Mouse (Mus musculus): ENCODE measurements around the gene Gng8.

Gene Gng8

DNA sequence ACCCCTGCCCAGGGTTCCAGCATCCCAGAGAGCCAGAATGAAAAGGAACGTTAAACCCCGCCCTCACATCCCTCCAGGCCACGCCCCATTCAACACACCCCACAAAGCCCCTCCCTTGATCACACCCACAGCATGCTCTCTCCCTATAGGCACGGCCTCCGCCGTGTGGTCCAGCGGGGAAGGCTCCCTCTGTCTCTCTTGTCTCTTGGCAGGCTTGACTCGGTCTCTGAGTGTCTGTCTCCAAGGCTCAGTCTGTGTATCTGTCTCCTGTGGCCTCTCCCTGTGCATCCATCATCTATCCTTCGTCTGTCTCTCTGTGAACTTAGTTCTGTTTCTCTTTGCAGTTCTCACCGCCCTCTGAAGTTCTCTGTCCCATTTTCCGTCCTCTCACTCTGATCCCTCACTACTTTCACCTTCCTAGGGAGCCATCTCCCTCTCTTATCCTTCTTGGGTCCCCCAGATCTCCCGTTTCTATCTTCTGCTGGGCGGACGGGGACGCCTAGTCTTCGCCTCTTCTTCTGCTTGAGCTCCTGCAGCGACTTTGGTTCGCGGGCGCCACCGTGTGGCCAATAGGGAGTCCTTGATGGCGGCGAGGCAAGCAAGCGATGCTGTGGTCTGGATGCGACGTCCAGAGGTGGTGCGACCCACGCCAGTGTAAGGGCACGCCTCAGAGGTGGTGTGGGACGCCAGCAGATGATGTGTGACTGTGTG is at the start of gene Gng8:
Gng8 (plus strand) TSS at position 146 of the 711 bp plus-strand sequence.
- DNase-seq, result peak; percentile 89

DNA sequence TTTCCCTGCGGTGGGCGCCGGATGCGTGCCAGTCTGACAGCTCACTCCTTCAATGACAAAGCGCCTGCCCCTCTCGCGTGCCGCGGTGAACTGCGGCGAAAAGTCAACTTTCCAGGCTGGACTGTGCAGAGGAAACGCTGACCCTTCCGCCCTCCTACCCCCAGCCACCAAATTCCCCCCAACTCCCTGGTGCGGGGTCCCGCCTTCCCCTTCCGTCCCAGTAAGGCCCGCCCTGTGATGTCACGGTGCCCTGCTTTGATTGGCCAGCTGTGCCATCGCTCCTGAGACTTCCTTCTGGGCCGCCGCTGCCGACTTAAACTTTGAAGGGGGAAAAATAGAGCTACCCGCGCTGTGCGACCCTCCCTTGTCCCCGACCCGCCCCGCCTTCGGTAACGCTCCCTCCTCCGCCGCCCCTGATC is 48.9 kb upstream of the Gng8 start, which contains the start of gene Prkd2:
Prkd2 (plus strand) TSS at position 258 of the 419 bp plus-strand sequence.
- DNase-seq, result peak; percentile 95

DNA sequence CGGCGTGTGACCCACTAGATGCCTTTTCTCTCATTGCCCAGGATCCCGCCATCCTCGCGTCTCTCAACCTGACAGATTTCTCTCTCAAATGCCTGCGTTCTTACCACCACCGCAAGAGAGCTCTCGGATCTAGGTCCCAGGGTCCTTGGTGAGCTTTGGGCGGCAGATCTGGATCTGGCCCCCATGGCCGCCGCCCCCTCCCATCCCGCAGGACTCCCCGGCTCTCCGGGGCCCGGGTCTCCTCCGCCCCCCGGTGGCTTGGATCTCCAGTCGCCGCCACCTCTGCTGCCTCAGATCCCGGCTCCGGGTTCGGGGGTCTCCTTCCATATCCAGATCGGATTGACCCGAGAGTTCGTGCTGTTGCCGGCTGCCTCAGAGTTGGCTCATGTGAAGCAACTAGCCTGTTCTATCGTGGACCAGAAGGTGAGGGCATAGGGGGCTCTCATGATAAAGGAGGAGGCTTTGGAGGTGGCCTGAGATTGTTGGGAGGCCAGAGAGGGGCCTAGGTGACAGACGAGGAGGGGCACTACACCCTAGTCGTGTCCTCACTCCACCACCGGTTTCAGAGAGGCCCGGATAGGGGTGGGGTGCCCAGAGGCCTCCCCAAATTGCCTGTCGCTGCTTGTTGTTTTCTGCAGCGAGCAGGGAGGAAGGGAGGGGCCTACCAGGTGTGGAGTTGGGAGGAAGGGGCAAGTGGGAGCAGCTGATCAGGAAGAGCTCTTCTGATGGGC is 48.0 kb upstream of the Gng8 start:
- DNase-seq, result peak; percentile 41

DNA sequence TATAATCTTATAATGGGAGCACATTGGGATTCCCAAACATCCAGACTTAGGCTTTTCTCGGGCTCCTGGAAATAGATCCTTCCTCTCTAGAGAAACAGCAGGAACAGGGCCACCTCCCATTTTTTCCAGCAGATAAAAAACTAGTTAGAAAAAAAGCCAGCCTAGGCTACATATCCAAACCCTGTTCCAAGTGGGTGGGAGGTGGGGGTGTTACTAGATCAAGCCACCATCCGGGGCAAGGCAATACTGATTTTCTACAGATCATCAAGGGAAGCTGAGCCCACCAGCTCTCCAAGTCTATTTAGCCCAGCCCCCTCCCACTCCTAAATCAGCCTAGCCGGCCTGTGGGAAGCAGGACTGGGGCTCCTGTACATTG is 46.9 kb upstream of the Gng8 start:
- no peak for DNase-seq

DNA sequence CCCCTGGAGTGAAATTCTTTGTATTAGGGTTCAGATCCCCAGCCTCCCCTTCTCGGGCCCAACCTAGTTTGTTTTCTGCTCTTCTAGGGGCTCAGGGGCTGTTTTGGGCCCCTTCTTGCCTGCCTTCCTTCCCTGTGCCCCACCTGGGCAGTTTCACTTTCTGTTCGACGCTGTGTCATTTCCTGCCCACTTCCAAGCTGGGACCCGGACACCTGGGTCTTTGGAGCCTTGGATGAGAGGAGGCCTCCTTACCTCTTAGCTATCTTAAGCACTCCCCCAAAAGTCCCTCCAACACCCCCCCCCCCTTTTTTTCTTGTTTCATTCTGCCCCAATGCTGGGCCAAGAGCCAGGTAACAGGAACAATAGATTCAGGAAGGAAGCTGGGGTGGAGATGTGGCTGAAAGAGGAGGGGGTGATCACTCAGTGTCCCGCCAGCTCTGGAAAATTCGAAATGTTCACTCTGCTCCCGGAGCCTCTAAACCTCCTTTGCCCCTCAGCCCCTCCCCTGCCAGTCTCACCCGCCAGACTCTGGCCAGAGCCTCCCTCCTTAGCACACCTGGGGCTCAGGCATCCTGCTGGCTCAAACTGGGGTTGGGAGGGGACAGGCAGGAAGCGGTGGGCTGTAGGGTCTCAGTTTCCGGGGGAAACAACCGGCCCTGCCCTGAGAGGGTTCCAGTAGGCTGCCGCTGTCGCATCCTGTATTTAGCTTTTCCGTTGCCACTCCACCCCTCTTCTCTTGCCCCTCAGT is 46.3 kb upstream of the Gng8 start:
- peak; percentile 59 for DNase-seq

DNA sequence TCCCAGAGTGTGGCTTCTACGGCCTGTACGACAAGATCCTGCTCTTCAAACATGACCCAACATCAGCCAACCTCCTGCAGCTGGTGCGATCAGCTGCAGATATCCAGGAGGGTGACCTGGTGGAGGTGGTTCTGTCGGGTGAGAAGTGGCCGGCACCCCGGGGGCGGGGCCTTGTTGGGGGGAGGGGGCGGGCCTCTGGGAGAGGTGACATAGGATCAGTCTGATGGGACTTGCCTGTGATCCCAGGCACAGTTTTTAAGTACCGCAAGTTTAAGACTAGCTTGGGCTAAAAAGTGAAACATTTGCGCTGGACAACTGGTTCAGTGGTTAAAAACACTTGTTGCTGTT is 45.8 kb upstream of the Gng8 start:
- no peak for DNase-seq

DNA sequence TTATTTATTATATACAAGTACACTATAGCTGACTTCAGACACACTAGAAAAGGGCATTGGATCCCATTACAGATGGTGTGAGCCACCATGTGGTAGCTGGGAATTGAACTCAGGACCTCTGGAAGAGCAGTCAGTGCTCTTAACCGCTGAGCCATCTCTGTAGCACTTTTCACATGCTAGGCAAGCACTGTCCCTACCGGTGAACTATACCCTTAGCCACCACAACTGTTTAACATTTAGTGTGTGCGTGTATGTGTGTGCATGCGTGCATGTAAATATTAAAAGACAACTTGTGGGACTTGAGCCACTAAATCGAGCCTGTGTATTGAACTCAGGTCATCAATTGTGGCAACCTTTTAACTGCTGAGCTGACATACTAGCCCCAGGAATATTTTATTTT is 44.8 kb upstream of the Gng8 start:
- no peak for DNase-seq

DNA sequence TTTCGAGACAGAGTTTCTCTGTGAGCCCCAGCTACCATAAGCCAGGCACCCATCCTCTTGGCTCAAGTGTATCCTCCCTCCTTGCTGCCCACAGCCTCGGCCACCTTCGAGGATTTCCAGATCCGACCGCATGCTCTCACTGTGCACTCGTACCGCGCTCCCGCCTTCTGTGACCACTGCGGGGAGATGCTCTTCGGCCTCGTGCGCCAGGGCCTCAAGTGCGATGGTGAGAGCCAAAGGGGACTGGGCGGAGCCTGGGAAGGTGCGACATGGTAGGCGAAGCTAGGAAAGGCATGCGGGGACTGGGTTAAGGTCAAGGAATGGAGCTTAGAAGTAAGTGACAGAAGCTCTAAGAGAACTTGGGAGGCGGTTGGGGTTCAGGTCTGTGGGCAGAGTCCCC is 44.1 kb upstream of the Gng8 start:
- no peak for DNase-seq

DNA sequence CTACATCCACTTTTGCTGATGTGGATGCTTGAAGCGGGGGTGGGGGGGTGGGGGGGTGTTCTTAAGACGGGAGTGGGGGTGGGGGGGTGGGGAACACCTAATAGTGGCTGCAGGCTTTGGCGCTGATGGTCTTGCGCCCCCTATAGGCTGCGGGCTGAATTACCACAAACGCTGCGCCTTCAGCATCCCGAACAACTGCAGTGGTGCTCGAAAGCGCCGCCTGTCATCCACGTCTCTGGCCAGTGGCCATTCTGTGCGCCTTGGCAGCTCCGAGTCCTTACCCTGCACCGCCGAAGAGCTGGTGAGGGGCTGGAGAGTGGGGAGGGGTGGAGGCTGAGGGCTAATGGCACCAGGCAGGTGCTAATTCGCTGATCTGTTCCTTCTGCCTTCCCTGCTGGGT is 43.0 kb upstream of the Gng8 start:
- DNase-seq, result peak; percentile 65

DNA sequence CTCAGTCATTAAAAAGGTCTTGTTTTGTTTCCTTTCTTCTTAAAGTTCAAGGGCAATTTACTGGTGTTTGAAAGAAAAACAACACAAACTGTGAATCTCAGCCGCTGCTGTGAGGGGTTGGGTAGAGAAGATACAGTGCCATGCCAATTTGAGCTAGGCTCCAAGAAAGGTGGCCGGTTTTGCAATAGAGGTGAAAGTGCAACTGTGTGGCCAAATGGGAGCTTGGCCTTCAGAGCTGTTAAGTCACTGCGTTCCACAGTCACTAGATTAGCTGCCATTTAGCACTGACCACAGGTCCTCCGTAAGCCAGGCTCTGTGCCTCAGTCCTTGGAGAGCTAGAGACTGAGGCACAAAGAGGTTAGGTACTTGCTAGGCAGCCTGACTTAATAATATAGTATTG is 40.0 kb upstream of the Gng8 start:
- no peak for DNase-seq

DNA sequence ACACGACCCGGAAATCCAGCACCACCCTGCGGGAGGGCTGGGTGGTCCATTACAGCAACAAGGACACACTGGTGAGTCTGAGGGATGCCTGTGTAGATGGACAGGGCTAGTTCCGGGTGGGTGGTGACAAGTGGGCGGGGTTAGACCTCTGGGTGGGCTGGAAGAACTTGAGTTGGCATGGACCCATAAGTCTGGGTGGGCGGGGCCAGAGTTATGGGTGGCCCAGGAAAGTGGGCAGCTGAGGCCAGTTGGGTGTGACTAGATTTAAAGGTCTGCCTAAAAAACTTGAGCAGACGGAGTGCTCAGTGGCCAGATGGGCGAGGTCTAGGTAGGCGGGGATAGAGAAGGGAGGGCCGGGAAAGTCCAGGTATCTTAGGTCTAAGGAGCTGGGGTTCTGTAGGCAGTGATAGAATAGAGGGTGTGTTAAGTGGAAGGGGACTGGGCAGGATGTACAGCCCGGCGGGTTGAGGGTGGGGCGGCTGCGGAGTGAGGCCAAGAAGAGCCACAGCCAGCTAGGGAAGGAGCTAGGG is 38.2 kb upstream of the Gng8 start:
- peak; percentile 55 for DNase-seq

DNA sequence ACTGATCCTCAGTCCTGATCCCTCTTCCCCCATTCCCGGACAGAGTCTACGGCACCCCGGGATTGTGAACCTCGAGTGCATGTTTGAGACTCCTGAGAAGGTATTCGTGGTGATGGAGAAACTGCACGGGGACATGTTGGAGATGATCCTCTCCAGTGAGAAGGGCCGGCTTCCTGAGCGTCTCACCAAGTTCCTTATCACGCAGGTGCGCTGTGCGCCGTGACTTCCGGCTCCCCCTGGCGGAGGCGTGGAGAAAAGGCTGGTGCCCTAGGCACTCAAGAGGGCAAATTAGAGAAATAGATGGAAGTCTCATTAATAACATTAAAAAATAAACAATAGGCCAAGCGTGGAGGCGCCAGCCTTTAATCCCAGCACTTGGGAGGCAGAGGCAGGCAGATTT is 33.2 kb upstream of the Gng8 start:
- peak; percentile 59 for DNase-seq

DNA sequence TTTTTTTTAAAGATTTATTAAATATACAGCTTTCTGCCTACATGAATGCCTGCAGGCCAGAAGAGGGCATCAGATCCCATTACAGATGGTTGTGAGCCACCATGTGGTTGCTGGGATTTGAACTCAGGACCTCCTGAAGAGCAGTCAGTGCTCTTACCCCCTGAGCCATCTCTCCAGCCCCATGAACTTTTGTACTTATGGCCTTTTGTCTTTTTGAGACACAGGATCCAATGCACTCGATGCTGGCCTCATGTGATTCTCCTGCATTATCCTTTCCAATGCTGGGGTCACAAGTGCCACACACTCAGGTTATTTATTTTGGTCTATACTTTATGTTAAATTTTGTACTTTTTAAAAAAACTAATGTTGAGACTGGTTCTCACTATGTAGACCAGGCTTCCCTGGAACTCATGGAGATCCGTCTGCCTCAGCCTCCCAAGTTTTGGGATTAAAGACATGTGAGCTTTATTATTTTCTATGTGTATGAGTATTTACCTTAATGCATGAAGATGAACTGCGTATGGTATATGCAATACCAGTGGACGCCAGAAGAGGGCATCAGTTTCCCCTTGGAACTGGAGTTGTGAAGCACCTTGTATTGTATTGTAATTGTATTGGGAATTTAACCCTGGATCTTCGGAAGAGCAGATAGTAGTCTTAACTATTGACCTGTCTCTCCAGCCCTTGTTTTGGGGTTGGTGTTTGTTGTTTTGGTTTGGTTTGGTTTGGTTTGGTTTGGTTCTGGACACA is 31.5 kb upstream of the Gng8 start:
- DNase-seq, result peak; percentile 76

DNA sequence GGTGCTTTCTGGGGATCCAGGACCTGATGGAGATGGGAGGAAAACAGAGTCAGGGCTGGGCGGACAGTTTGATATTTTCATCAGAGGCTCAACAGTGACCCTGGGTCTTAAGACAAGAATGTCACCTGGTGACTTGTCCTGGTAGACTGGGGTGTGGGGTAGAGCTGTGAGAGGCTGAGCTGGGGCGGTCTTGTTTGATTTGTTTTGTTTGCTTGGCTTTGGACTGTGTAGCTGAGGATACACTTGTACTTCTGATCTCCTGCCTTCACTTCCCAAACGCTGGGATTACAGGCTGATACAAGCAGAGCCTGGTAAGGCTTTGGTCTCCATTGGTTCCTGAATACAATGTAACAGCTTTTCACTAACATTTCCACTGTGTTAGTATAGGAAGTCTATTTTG is 24.1 kb upstream of the Gng8 start:
- no peak for DNase-seq

DNA sequence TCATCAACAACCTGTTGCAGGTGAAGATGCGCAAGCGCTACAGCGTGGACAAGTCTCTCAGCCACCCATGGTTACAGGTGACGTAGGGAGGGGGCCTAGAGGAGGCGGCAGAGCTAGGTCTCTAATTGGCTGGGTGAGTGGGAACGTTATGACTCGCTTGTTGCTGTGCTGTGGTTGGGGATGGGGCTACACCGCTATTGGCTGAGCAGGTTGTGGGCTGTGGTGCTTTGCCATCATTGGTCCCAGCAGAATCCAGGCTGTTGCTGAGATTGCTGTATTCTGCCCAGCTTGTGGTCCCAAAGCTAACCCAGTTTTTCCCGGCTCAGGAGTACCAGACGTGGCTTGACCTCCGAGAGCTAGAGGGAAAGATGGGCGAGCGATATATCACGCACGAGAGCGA is 22.1 kb upstream of the Gng8 start:
- no peak for DNase-seq

DNA sequence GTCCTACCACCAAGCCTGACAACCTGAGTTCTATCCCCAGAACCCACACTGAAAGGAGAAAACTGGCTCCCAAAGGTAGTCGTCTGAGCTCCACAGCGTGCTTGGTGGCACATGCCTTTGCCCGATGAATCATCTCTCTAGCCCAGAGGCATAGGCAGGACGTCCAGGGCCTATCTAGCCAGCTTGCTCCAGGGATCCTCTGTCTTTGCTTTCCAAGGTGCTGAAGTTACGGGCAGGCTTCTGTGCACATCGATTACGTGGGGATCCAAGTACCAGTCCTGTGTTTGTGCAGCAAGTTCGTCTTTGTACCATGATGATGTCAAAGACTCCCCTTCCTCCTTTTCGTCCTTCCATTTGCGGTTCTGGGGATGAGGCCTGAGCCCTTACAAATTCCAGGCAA is 20.0 kb upstream of the Gng8 start:
- no peak for DNase-seq

DNA sequence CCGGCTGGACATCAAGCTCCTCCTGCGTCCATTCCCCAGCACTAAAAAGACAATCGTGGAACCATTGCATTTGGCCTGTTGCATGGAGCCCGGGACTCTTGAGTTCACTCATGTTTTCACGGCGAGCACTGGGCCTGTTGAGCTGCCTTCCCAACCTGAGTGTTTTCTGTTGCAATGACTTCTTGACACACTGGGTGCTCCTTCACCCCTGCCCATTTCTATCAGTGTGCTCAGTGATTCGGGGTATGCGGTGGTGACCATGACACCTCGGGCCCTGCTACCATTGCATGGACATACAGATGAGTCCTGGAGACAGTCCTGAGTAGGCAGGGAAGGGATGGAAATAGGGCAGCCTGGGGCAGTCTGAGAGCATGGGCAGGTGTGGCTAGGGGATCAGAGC is 19.1 kb upstream of the Gng8 start:
- DNase-seq, result no peak

DNA sequence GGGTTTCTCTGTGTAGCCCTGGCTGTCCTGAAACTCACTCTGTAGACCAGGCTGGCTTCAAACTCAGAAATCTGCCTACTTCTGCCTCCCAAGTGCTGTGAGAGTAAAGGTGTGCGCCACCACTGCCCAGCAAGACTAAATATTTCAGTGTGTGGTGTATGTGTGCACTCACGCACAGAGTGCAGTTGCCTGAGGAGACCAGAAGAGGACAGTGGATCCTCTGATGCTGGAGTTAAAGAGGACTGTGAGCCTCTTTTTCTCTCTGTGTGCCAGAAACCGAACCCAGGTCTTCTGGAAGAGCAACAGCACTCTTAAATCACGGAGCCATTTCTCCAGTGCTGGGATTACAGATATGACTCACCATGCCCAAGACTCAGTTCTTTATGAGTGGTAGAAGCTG is 18.2 kb upstream of the Gng8 start:
- no peak for DNase-seq

DNA sequence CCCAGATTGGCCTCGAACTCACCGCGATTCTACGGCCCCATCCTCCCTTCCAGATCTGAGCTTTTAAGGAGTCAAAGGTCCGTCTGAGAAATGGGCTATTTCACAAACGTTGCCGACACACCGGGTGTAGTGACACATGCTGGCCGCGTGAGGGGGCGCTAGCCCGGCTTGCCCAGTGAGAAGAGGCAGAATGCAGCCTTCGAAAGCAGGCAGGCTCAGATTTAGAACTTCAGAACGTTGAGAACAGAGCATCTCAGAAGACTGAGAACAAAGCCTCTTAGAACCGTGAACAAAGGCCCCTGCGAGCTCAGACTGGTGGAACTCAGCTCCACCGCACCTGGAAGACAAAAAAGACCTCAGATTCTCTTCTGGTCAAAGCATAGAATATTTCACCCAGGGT is 17.4 kb upstream of the Gng8 start:
- peak; percentile 83 for DNase-seq

DNA sequence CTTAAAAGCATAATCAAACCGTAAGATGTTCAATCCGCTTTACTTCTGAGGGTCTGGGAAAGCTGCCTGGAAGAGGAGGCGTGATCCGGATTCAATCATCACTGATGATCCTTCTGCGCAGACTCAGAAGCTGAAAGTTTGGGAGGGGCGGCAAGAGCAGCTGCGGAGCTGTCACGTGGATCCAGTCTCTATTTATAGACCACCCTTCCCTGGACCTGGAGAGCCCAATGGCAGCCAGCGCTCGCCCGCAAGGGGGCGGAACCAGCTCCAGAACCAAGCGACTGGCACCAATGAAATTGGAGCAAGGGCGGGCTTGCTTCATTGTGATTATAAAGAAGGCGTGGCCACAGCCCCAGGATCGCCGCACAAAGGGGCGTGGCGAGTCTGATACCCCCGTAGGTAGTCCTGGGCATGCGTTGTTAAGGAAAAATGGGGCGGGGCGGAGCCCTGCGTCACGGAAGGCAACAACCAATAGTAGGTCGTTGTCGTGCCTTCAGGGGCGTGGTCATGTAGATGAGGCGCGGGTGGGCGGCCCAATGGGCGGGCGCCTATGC is 16.8 kb upstream of the Gng8 start:
- peak; percentile 99 for DNase-seq

DNA sequence AGATGAGACGGTGACA is 16.5 kb upstream of the Gng8 start, which contains the start of gene Dact3:
Dact3 (plus strand) TSS at position 8 of the 16 bp plus-strand sequence.
- DNase-seq, result no peak

DNA sequence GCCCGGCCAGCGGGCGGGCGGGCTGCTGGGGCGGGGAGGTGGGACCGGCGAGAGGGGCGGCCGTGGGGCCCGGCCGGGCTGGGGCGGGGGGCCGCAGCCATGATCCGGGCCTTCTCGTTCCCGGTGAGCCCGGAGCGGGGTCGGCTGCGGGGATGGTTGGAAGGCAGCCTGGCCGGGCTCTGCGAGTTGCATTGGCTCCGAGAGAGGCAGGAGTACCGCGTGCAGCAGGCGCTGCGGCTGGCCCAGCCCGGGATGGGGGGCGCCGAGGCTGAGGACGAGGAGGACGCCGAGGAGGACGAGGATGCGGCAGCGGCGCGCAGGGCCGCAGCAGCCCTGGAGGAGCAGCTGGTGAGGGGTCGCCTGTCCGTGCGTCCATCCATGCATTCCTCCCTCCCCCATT is 16.3 kb upstream of the Gng8 start:
- DNase-seq, result no peak

DNA sequence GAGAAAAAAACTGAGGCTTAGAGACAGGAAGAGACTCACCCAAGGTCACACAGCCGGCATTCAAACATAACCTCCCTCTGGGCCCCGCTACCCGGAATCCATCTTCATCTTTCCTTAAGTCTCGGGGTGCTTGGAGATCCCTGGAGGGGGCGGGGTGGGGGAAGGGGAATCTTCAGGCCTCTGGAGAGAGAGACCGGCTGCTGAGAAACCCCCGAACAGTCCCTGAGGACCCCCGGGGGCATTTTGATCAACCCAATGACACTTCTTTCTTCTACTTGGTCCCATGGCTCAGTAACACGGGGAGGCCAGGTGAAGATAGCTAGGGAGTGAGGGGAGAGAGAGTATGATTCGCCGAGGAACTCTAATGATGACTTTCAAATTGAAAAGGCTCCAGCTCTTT is 15.6 kb upstream of the Gng8 start:
- no peak for DNase-seq

Data from lung, postnatal 14 days (tissue).